In the genomic region with DNA sequence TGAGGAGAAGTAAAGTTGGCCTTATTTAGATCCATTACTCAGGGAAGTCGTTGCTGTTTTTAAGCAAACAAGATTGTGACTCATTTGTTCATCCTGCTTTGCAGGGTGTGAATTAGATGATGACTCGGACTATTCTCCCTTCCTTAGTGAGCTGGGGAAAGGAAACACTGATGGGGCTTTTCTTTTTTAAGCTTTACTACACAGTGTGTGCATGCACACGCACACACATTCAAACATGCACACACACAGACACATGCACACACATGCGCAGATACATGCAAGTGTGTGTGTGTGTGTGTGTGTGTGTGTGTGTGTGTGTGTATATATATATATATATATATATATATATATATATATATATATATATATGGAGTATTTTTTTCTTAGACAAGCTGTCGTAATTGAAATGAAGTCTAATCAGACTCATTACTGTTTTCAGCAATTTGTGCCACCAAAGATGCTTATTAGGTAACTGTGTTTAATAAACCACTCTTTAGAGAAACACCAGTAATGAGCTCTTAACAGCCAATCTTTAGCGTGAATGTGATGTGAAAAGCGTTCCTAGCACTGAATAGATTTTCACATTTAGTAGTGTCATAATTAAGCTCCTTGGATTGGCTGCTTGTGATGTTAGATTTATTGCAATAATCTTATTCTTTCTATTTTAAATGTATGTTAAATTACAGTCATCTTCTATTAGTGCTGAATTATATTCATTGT, we compare ENCODE assay signal across 22 mouse cellular contexts.
DNase-seq lines count a peak whose midpoint lies in the region; ATAC-seq lines count a peak whose summit lies in the region.
"Had no signal": no experiment of that assay in that cellular context is flagged by ENCODE, and none has a peak within 500 bp of the region (broad histone marks: within the 10 kb centered on the region; RNA-seq: fewer than 3 reads in every experiment).

No protein-coding gene starts in this region.

- H3K4me3 ChIP-seq in forebrain, embryonic 14.5 days (ENCODE audit: low read depth, low read length): no peak overlapping the region
- H3K4me3 ChIP-seq in forebrain, embryonic 10.5 days: no peak overlapping the region
- H3K4me3 ChIP-seq in forebrain, embryonic 16.5 days (replicated peaks; ENCODE audit: low read length): no peak overlapping the region
- H3K4me3 ChIP-seq in hindbrain, embryonic 13.5 days: no peak overlapping the region
- H3K4me3 ChIP-seq: embryonic facial prominence, embryonic 10.5 days; embryonic facial prominence, embryonic 12.5 days had no signal

- H3K9ac ChIP-seq in forebrain, embryonic 14.5 days (ENCODE audit: low read length): no peak overlapping the region
- no peak overlapping the region for H3K9ac ChIP-seq in forebrain, embryonic 16.5 days (replicated peaks; ENCODE audit: low read depth, low read length)
- H3K9ac ChIP-seq in hindbrain, embryonic 13.5 days: no peak overlapping the region
- H3K9ac ChIP-seq: embryonic facial prominence, embryonic 12.5 days had no signal

- WGBS in forebrain, embryonic 14.5 days: 45% methylated on average over 7 of the region's 7 CpGs
- 84% methylated on average over 7 of the region's 7 CpGs for WGBS in forebrain, embryonic 10.5 days
- WGBS in forebrain, embryonic 16.5 days: 45% methylated on average over 7 of the region's 7 CpGs
- 81% methylated on average over 7 of the region's 7 CpGs for WGBS in hindbrain, embryonic 13.5 days

- H3K27ac ChIP-seq in forebrain, embryonic 14.5 days (ENCODE audit: low read depth, low read length): no peak overlapping the region
- H3K27ac ChIP-seq in forebrain, embryonic 10.5 days: no peak overlapping the region
- H3K27ac ChIP-seq in forebrain, embryonic 16.5 days (ENCODE audit: low read length): no peak overlapping the region
- no peak overlapping the region for H3K27ac ChIP-seq in hindbrain, embryonic 13.5 days
- H3K27ac ChIP-seq: embryonic facial prominence, embryonic 10.5 days; embryonic facial prominence, embryonic 12.5 days had no signal

- H3K4me1 ChIP-seq in forebrain, embryonic 14.5 days (ENCODE audit: control insufficient read depth, insufficient read depth, low read length): no peaks in the 10 kb centered on the region
- H3K4me1 ChIP-seq in forebrain, embryonic 10.5 days: no peaks in the 10 kb centered on the region
- H3K4me1 ChIP-seq in forebrain, embryonic 16.5 days (replicated peaks; ENCODE audit: control insufficient read depth, insufficient read depth, low read length): no peaks in the 10 kb centered on the region
- H3K4me1 ChIP-seq in hindbrain, embryonic 13.5 days (replicated peaks): peaks cover 2% of the 10 kb centered on the region; the same call in 1 of the 2 replicates
- H3K4me1 ChIP-seq: embryonic facial prominence, embryonic 12.5 days had no signal

- no peak overlapping the region for H3K4me2 ChIP-seq in forebrain, embryonic 14.5 days (ENCODE audit: low read length)
- H3K4me2 ChIP-seq in forebrain, embryonic 16.5 days (ENCODE audit: low read length): no peak overlapping the region
- no peak overlapping the region for H3K4me2 ChIP-seq in hindbrain, embryonic 13.5 days
- H3K4me2 ChIP-seq: embryonic facial prominence, embryonic 12.5 days had no signal

- no peaks in the 10 kb centered on the region for H3K27me3 ChIP-seq in forebrain, embryonic 14.5 days (replicated peaks; ENCODE audit: control insufficient read depth, insufficient read depth, low read length)
- no peaks in the 10 kb centered on the region; the same call in 1 of the 2 replicates for H3K27me3 ChIP-seq in forebrain, embryonic 10.5 days (ENCODE audit: poor library complexity, severe bottlenecking)
- H3K27me3 ChIP-seq in forebrain, embryonic 16.5 days (replicated peaks; ENCODE audit: control insufficient read depth, insufficient read depth, low read length): no peaks in the 10 kb centered on the region
- no peaks in the 10 kb centered on the region for H3K27me3 ChIP-seq in hindbrain, embryonic 13.5 days
- H3K27me3 ChIP-seq: CH12.LX; embryonic facial prominence, embryonic 12.5 days had no signal

- peak; percentile 57; the same call in 1 of the 2 replicates for ATAC-seq in forebrain, embryonic 14.5 days
- ATAC-seq in forebrain, embryonic 16.5 days: peak; percentile 68
- ATAC-seq in hindbrain, embryonic 13.5 days (ENCODE audit: low FRiP score): no peak
- ATAC-seq: CD4-positive, CD25-positive, alpha-beta regulatory T cell, adult 4 months had no signal

- no peaks in the 10 kb centered on the region for H3K9me3 ChIP-seq in forebrain, embryonic 14.5 days (replicated peaks; ENCODE audit: control insufficient read depth, low read length)
- H3K9me3 ChIP-seq in forebrain, embryonic 10.5 days: no peaks in the 10 kb centered on the region
- no peaks in the 10 kb centered on the region for H3K9me3 ChIP-seq in forebrain, embryonic 16.5 days (ENCODE audit: control insufficient read depth, low read length)
- H3K9me3 ChIP-seq in hindbrain, embryonic 13.5 days: no peaks in the 10 kb centered on the region
- H3K9me3 ChIP-seq: embryonic facial prominence, embryonic 10.5 days; embryonic facial prominence, embryonic 12.5 days; G1E had no signal

- DNase-seq in forebrain, embryonic 14.5 days (ENCODE audit: low spot score): peak; percentile 77
- DNase-seq in forebrain, embryonic 10.5 days (ENCODE audit: extremely low spot score, low spot score): no peak
- DNase-seq in 3T3-L1 (ENCODE audit: low read depth, low spot score): peak; percentile 14
- peak; percentile 44 for DNase-seq in brain, adult 2 months (ENCODE audit: low read depth, low spot score)
- DNase-seq in adrenal gland, postnatal 14 days: no peak
- DNase-seq in Muller cell, postnatal 12 days (ENCODE audit: inconsistent ontology term): no peak
- DNase-seq: adrenal gland, adult 2 months; adrenal gland, postnatal 10 days; adrenal gland, postnatal 36 days; B cell, adult 2 months; cerebellum, adult 11-12 months; cerebellum, adult 2 months; cerebellum, adult 9-10 months; cerebellum, postnatal 10 days; cerebellum, postnatal 25 days had no signal

- H3K36me3 ChIP-seq in forebrain, embryonic 14.5 days (ENCODE audit: control insufficient read depth, insufficient read depth, low read length): no peaks in the 10 kb centered on the region
- H3K36me3 ChIP-seq in forebrain, embryonic 10.5 days (replicated peaks): no peaks in the 10 kb centered on the region
- H3K36me3 ChIP-seq in forebrain, embryonic 16.5 days (ENCODE audit: control insufficient read depth, insufficient read depth): no peaks in the 10 kb centered on the region
- no peaks in the 10 kb centered on the region for H3K36me3 ChIP-seq in hindbrain, embryonic 13.5 days
- H3K36me3 ChIP-seq: embryonic facial prominence, embryonic 10.5 days; embryonic facial prominence, embryonic 12.5 days; G1E had no signal

Comparison
In these comparisons a context has a peak if more than half of its experiments do, and no peak if none do; other contexts are left out.
1. DNase-seq: peak in forebrain, embryonic 14.5 days (single experiment), 3T3-L1 (single experiment) and brain, adult 2 months (single experiment); none in forebrain, embryonic 10.5 days (single experiment), adrenal gland, postnatal 14 days (single experiment) and Muller cell, postnatal 12 days (single experiment).